Mouse (Mus musculus) megakaryocyte, adult 5-6 weeks (primary cell): ENCODE measurements around the gene Slc50a1. TPM values are rescaled to one million over a fixed set of nuclear protein-coding genes. Genes with fewer than 3 reads are reported as not detected.
A peak's percentile ranks its signal among the peaks of the same experiment; 100 is the strongest.

ENCODE experiments used
- ATAC-seq: 2 replicates; pipeline ENCODE4 v1.8.0; 2016; ENCODE audit warnings: mild to moderate bottlenecking, inconsistent platforms; ENCODE audit not compliant: poor library complexity, severe bottlenecking
- total RNA-seq, 2 experiments: library from RNA; stranded (forward) in 1 of 2; stranded (reverse) in 1 of 2; fragments of 153-499, 151-499 nt in 1 of 2; fragments of 221-1000, 200-1000 nt in 1 of 2; gene quantifications; 2 replicates each; pipeline versions ENCODE4 v1.2.3 to v1.2.4; 2015 to 2017

Slc50a1 gene
- total RNA-seq, 2 experiments from 2014 or later, result 42.9 to 52.2 TPM

DNA sequence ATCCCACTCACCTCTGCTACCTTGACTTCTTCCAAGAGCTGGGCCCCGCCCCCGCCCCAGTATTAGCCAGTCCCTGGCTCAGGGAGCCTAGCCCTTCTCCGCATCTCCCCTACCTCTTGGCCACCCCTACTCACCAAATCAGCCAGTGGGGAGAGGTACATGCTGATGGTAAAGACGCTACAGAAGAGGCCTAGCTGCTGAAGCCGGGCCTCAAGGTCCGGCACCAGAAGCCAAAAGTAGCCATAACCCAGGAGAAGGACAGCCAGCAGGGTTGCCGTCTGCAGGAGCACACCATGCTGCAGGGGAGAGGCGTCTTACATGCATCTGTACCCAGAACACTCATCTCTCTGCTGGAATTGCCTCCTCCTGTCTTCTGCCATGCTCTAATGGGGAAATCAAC lies 1.5 kb downstream of the Slc50a1 start:
- ATAC-seq, result no peak

DNA sequence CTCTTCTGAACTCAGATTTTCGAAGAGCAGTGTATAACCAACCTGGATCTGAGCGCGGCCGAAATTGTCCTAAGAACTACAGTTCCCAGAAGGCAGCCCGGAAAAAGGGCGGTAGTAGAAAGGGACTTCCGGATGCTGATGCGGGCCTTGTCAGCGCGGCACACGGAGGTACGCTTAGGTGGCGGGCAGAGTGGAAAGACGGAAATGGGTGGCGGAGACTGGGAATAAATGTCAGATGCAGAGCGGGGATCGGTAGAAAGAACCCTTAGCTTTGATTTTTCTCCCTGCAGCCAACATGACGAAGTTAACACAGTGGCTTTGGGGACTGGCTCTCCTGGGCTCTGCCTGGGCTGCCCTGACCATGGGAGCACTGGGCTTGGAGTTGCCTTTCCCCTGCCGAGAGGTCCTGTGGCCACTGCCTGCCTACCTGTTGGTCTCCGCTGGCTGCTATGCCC lies 3.9 kb downstream of the Slc50a1 start:
- peak; percentile 90 for ATAC-seq

DNA sequence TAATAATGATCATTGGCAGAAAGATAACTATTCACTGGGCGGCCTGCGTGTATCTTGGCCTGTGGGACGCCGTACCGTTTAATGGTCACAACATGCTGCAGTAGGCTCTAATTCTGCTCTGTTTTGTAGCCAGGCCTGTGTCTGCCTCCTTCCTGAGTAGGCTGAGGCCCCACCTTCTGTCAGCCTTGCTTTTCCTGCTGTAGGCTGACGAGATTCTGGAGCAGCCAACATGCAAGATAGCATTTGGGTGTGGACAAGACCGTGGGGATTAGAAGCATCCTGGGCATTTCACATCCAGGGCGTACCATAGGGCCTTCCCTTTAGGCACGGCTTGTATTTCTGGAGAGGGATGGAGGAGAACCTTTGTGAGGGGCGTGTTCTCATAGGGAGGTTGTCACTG lies 8.0 kb downstream of the Slc50a1 start:
- ATAC-seq, result no peak

DNA sequence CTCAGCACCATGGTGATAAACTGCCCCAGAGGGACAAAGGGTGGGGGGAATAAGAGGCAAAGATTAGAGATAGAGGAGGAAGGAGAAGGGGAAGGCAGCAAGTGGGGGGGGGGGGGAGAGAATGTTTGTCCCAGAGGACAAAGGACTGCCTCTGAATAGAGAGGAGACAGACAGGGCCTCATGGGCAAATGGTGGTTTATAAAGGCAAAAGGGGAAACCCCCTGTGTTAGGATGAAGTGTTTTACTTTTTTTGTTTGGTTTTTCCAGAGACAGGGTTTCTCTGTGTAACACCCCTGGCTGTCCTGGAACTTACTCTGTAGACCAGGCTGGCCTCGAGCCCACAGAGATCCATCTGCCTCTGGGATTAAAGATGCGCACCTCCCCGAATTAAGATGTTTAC lies 10.2 kb downstream of the Slc50a1 start:
- ATAC-seq, result no peak

DNA sequence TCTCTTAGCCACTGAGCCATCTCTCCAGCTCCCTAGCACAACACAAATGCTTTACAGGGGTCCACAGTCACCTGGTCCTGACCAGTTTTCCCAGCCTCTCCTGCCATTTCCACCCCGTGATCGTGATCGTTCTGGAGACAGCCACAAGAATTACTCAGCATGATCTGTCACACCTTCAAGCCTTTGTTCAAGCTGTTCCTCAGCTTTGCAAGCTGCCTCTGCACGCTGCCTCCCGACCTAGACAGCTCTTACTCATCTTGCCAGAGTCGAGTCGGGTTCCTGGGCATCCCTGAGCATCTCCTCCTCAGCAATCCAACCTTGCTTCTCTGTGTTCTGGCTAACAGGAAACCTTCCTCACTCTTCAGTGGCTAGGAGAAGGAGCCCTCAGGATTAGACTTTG lies 11.3 kb downstream of the Slc50a1 start, which contains the start of gene Dpm3:
Gene Dpm3, plus strand, starts transcription at position 283 of the 400 bp plus-strand sequence.
- no peak for ATAC-seq

DNA sequence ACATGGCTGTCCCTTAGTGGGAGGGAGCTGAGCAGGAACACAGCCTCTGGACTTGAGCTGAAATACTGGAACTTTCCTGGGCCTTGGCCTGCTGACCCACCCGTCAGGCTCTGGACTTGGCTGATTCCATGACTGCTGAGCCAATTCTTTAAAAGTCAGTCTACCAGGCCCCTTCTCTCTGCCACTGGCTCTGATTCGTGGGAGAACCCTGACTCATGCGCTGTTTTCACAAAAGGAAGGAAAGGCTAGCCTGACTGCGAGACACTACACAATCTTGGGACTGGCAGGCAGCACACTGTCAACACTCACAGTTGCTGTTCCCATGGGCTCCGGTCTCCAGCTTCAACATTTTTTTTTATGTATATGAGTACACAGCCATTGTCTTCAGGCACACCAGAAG lies 14.2 kb downstream of the Slc50a1 start:
- no peak for ATAC-seq

DNA sequence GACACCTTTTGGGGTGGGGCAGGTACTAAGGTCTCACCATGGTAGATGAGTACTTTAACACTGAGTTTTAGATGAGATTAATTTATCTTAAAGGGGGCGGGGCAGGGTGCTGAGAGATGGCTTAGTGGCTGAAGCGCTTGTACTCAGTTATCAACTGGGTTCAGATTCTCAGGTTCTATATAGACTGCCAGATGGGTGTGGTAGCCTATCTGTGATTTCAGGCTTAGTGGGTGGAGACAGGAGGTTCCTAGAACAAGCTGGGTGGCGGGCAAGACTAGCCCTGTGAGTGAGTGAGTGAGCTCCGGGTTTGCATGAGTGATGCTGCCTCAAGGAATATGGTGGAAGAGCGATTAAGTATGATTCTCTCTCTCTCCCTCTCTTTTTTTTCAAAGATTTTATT lies 15.4 kb downstream of the Slc50a1 start:
- ATAC-seq, result no peak

DNA sequence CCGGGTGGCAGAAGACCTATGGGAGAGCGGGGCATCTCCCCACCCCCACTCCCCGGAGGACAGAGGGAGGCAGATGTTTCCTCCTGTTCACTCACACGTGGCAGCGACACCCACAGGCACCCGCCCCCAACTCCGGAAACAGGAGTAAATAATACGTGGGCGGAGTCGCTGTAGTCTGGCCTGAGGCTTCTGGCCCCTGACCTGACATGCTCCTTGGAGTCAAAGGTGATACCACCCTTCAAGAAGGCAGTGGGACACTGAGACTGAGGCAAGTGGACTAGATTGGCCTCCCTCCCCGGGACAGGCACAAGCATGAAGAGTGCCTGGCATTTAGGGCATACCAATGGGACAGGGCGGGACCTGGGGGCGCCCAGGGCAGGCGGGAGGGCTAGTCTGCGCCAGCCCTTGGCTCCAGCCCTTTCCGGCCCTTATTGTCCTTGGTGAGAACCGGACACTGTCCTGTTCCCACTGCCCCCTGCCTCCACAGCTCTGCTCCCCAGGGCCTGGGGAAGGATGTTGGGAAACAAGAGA lies 18.9 kb downstream of the Slc50a1 start:
- ATAC-seq, result peak; percentile 74

DNA sequence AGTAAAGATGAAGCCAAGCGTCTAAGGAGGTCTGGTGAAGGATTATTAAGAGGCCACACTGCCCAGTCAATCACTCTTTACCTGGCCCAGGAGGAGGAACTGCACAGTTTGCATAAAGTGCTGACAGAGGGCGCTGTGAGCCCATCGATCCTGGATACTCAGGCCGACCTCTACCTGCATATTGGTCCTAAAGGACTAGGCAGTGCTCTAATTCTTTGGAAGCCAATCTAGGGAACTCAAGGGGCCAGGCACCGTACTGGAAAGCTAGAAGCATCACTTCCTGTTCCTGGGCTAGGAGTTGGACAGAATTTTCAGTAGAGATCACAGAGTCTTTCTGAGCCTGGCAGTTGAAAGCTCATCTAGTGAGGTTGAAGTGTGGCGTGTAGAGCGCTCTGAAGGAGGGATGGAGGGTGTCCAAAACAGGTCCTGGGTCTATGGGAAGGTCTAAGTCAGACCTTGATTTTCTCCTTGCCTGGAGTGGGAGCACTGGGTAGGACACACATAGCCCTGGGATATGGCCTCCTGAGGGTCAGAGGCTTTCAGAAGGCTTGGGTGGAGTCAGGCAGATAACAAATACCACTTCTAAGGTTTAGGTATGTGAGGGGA lies 19.8 kb downstream of the Slc50a1 start:
- peak; percentile 27; the same call in 1 of the 2 replicates for ATAC-seq

DNA sequence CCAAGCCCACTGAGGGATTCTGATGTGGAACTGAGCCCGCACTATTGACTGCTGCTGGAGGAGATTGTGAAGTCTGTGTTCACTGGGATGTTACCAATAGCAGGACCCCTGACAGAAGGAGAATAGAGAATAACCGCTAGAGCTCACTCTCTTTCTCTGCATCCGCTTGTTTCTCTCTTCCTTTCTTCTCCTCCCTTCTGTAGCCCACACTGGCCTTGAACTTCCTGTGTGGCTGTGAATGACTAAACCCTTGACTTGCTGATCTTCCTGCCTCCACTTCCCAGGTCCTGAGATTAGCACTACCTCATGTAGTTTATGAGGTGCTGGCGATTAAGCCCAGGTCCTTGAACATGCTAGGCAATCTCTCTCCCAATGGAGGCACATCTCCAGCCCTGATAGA lies 22.9 kb downstream of the Slc50a1 start:
- no peak for ATAC-seq

DNA sequence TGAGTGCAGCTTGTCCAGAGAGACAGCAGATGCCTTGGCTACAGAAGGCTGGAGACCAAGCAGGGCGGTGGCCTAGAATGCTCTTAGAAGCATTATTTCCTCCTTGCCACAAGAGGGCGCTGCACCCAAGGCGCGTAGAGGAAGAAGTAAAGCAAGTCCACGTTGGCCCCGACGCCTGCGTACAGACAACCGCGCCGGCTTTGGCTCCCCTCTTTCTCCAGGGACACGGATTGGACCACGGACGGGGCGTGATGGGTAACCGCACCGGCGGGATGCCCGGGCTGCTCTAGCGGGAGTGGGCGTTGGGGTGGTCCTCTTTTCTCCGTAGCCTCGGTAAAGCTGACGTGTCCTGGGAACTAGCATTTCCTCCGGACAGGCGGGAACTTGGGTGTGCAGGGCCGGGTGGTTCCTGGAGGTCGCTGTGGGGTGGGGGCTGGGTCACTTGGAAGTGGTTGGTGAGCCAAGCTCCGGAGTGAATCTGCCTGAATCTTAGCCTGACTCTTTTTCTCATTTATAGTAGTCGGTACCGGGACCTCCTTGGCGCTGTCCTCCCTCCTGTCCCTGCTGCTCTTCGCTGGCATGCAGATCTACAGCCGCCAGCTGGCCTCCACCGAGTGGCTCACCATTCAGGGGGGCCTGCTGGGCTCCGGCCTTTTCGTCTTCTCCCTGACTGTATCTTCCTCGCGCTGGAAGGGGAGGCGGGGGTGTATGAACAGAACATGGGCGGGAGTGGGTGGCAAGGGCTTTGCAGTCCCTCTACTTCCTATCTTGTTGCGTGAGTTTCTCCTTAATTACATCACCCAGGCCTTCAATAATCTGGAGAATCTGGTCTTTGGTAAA lies 23.9 kb downstream of the Slc50a1 start, which contains the start of gene Trim46:
Gene Trim46, minus strand, starts transcription at position 49 of the 840 bp plus-strand sequence.
- ATAC-seq, result peak; percentile 85

DNA sequence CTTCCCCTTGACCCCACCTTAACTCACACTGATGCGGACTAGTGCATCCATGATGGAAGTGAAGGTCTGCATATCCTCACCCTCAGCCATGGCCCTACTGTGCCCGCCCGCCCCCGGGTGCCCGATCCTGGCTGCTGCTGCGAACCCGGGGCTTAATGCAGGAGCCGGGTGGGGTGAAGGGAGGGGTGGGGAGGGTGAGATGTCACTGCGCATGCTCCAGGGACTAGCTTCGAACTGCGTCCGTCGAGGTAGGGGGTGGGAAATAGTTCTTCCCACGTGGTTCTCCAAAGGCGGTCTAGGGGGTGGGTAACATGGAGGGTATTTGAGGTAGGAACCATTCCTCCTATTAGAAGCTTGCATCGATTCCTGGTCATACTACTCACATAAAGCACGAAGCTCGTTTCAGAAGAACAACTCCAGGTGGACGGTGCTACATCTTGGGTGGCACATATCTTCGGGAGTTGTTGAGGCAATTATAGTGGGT lies 24.6 kb downstream of the Slc50a1 start, which contains the start of gene Krtcap2:
Gene Krtcap2, plus strand, starts transcription at position 279 of the 484 bp plus-strand sequence.
- ATAC-seq, result no peak

DNA sequence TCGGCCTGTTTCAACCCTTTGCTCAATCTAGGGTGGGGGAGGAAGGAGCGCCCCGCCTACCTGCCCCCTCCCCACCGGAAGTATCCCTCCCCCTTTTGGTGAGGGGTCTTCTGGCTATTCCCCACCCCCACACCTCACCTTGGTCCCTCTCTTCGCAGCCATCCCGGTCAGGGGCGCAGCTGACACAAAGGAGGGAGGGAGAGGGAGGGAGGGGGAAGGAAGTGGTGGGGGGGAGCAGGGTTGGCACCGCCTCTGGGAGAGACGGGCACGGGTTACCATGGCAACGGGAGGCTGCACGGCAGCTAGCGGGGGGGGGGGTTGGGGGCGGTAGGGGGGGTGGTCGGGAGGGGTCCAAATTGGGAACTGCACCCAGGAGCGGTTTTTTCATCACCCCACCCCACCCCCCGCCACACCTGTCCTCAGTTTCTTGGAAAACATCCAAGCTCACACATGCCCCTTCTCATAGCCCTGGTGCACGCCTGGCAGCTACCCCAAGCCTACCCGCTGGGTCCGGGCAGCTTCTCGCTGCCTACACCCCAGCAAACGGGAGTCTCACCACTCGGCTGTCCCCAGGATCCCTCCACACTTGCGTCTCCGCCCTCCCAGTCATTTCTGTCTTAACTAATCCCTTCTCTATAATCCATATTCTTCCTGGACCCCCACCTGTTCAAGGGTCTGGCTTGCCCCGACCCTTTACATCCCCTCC lies 25.2 kb downstream of the Slc50a1 start:
- no peak for ATAC-seq

DNA sequence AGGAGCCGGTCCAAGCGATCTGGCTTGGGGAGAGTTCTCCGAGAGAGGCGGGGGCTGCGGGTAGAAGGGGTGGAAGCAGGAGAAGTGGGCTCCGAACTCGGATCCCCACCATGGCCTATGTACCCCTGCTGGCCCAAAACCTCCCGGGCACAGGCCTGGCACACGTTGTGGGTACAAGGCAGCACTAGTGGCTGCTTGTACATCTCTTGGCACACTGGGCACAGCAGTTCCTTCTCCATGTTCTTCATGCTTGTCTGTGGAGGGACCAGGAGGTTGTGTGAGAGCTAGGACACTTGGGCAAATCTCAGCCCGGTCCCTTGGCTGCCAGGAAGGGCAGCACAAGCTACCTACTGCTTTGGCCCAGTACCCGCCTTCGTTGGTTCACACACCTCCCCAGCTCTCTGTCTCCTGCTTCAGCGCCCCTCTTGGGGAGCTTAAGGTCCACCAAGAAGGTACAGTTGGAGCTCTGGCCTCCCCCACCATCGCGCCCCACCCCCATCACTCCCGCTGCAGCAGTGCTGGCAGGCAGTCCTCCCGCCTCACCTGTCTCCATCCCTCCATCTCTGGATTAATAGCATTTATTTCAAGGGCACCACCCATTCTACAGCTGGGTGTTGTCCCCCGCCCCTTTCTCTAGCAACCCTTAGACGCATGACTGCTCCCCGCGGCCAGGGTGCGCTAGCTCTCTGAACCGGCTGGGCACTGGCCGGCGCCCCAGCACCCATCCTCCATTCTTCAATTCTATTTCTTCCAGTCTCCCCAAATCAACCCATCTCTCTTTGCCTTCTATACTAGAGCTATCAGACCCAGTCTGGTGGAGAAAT lies 26.0 kb downstream of the Slc50a1 start:
- ATAC-seq, result peak; percentile 47

DNA sequence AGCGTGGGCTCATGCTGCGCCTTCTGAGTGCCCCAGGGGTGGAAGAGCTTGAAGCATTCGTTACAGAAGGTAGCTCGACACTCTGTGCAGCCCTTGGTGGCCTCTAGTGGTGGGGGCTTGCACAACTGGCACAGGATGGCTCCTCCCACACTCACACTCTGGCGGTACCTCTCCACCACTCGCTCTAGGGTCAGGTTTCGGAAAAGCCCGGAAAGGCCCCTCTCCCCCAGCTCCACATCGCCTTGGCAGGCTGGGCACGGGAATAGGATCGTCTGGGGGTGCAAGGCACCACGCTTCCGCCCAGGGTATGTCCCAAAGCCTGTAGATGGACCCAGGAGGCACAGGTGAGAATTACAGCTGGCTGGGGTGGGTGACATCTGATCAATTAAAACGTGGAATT lies 26.8 kb downstream of the Slc50a1 start:
- peak; percentile 51 for ATAC-seq

DNA sequence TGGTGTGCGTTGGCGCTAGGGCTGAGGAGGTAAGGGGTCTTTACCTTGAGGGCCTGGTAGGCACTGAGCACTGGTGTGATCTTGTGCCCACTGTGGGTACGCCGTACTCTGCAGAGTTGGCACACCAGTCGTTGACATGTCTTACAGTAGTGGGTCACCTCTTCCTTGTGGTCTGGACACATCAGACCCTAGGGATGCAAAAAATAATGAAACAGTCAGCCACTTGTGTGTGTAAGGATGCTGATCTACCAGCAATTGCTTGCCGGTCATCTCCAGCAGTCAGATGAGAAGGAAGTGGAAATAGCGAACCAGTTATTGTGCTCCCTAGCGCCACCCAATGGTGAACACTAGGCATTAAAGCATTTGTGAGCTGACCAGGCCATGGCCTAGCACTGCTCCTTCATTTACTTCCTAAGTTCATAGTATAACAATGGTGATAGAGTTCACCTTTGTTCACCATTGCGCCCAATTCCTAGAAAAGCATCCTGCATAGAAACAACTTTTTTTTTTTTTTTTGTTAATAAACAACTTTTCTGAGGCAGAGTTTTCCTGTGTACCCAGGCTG lies 28.0 kb downstream of the Slc50a1 start:
- peak; percentile 54 for ATAC-seq

DNA sequence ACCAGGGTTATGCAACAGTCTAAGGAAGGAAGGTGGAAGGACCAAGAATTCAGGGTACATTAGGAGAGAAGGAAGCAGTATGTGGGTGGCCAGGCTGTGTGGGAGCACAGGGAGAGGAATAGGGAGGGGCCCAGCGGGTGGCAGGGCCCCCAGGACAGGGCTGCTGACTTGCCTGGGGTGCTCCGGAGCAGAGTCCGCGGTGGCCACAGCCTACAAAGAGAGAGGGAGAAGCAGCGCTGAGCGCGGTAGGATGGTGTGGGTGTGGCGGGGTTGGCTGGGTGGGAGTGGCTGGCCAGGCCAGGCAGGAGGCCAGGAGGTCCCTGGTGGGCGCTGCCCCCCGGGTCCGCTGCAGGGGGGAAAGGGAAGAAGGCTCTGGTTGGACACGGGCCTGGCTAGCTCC lies 31.9 kb downstream of the Slc50a1 start:
- no peak for ATAC-seq

DNA sequence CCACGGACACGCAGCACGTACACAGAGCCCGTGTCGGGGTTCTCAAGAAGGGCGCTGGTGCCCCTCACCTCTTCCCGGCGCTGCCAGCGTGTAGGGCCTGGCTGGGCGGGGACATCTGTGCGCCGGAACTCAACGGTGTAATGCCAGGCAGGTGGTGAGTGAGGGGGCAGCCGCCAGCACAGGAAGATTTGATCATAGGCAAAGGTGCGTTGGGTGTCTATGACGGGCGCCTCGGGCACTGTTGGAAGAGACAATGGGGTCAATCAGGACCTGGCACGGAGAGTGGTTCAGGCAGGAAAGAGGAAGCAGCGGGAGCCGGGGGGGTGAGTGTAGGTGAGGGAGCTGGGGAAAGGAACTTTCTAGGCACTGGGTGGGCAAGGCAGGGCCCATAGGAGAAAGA lies 32.7 kb downstream of the Slc50a1 start:
- ATAC-seq, result no peak

DNA sequence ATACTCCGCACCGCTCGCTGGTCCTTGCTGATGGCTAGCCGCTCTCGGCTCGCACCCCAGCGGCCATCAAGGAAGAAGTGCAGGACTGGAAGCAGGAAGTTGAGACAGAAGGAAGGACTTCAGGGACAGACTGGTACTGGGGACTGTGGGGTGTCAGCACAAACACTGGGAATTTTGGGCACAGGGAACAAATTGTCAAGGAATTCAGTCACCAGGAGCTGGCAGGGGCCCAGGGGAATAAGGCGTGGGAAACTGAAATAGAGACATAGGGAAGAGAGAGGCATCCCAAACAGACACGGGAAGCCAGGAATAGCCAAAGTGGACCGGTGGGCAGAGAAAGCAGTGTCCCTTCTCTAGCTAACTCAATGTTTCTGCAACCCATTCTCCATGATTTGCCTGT lies 33.9 kb downstream of the Slc50a1 start:
- ATAC-seq, result no peak
